Mouse (Mus musculus): ENCODE results near the gene Zmiz1.

DNA sequence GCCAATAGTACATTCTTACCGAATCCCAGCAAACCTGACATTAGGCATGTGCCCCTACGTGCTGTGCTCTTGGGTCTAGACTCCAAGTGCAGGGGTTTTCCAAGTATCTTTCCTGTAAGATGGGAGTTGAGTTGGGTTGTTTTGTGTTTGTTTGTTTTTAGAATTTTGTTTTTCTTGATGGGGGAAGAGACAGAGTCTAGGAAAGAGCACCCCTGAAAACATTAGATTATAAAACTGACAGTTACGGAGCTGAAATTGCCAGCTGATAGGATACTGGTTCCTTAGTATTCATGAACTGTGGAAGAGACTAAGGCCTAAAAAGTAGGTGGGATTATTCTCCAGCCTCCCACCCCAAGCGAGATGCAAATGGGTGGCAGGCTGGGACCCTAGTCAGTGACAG is 21.5 kb downstream of the Zmiz1 start:
- no peak for TF ChIP-seq EP300 (IDR thresholded peaks at IDR 0.05)
- TF ChIP-seq CTCF (IDR thresholded peaks at IDR 0.05), result no peak
